Mouse (Mus musculus) embryonic facial prominence, embryonic 14.5 days (tissue): ENCODE measurements around the gene Prap1. TPM values are rescaled to one million over a fixed set of nuclear protein-coding genes. Genes with fewer than 3 reads are reported as not detected.

Experiments
- ATAC-seq: fragments of 200-750 bp; cut with Nextera tagmentation; 2 replicates; pipeline ENCODE4 v1.8.0; 2017; ENCODE audit warnings: low read depth, moderate number of reproducible peaks, moderate TSS enrichment
- DNase-seq: peaks from one replicate; pipeline ENCODE4 v3.0.0-alpha.2; 2015; ENCODE audit warnings: low spot score
- H3K27ac ChIP-seq: fragments of 300-500 bp; sonication (generic); replicated peaks from 2 replicates; pipeline ENCODE4 v1.5.1; 2014; ENCODE audit warnings: low read depth, mild to moderate bottlenecking, low read length, moderate library complexity
- H3K27me3 ChIP-seq: fragments of 300-500 bp; sonication (generic); replicated peaks from 2 replicates; pipeline ENCODE4 v1.6.1; 2014; ENCODE audit warnings: low read length; ENCODE audit not compliant: control insufficient read depth, insufficient read depth
- H3K36me3 ChIP-seq: fragments of 300-500 bp; sonication (generic); 2 replicates; pipeline ENCODE4 v1.6.1; 2014; ENCODE audit warnings: low read length, mixed read lengths; ENCODE audit not compliant: control insufficient read depth, insufficient read depth
- H3K4me1 ChIP-seq: fragments of 300-500 bp; sonication (generic); 2 replicates; pipeline ENCODE4 v1.6.1; 2014; ENCODE audit warnings: antibody characterized with exemption, low read length; ENCODE audit not compliant: control insufficient read depth, insufficient read depth
- H3K4me2 ChIP-seq: fragments of 300-500 bp; sonication (generic); 2 replicates; pipeline ENCODE4 v1.6.1; 2014; ENCODE audit warnings: low read depth, mild to moderate bottlenecking, low read length, moderate library complexity, mixed read lengths
- H3K4me3 ChIP-seq: fragments of 300-500 bp; sonication (generic); 2 replicates; pipeline ENCODE4 v1.5.1; 2014; ENCODE audit warnings: low read depth, mild to moderate bottlenecking, low read length
- H3K9ac ChIP-seq: fragments of 300-500 bp; sonication (generic); 2 replicates; pipeline ENCODE4 v1.6.1; 2014; ENCODE audit warnings: low read depth, mild to moderate bottlenecking, low read length, moderate library complexity, mixed read lengths
- H3K9me3 ChIP-seq: fragments of 300-500 bp; sonication (generic); 2 replicates; pipeline ENCODE4 v1.6.1; 2016; ENCODE audit warnings: low read length; ENCODE audit not compliant: control insufficient read depth
- WGBS: fragments of 180-500 bp; shearing (Covaris S2); extraction: QIAGEN DNeasy Blood & Tissue Kit; methylation state at CpG from one replicate; pipeline ENCODE4 v1.1.7; 2014; 5-methylcytosine and 5-hydroxymethylcytosine counted together
- polyA plus RNA-seq: library from polyadenylated mRNA; unstranded; fragments of >200 nt; fragmentation: Nextera tagmentation; extraction: Ambion mirVana; gene quantifications from 2 replicates; pipeline ENCODE4 v1.2.1, GENCODE M21; 2014

Gene Prap1
- polyA plus RNA-seq, 1 experiment from 2014 or later: 0.60 TPM

GRCm38 (mm10) chr7:140078711-140079110, 14.5 kb upstream of the Prap1 start:
- no peak overlapping the region for H3K27ac ChIP-seq
- no peak for ATAC-seq
- no peak overlapping the region for H3K4me3 ChIP-seq
- no peak overlapping the region for H3K4me2 ChIP-seq
- H3K36me3 ChIP-seq: no peaks in the 10 kb centered on the region
- H3K27me3 ChIP-seq: peaks cover 44% of the 10 kb centered on the region
- H3K9me3 ChIP-seq: no peaks in the 10 kb centered on the region
- H3K4me1 ChIP-seq: peaks cover 11% of the 10 kb centered on the region
- DNase-seq: peak; percentile 80
- no peak overlapping the region for H3K9ac ChIP-seq
- WGBS: 5% methylated on average over 5 of the region's 5 CpGs

- peaks cover 11% of the 10 kb centered on the region for H3K4me1 ChIP-seq
- H3K4me2 ChIP-seq: peak overlapping the region; percentile 47
- ATAC-seq (peak; percentile 77), DNase-seq (peak; percentile 90)
- WGBS: 4% methylated on average over 24 of the region's 24 CpGs
- peak overlapping the region; percentile 22 for H3K4me3 ChIP-seq
- H3K9me3 ChIP-seq: no peaks in the 10 kb centered on the region
- no peak overlapping the region for H3K27ac ChIP-seq
- no peaks in the 10 kb centered on the region for H3K36me3 ChIP-seq
- H3K9ac ChIP-seq: peak overlapping the region; percentile 49
- peaks cover 44% of the 10 kb centered on the region for H3K27me3 ChIP-seq
These were observed 12.6 kb upstream of the Prap1 start for GRCm38 (mm10) chr7:140080503-140081156.

GRCm38 (mm10) chr7:140081408-140082241, 11.6 kb upstream of the Prap1 start:
- no peak for DNase-seq
- peak overlapping the region; percentile 22 for H3K4me3 ChIP-seq

GRCm38 (mm10) chr7:140082242-140082678, 10.9 kb upstream of the Prap1 start, which contains the start of gene Caly:
TSS of gene Caly (minus strand) at chr7:140082548.
- H3K9ac ChIP-seq: no peak within 1 kb of the TSS
- 6% methylated on average over 17 of the region's 18 CpGs for WGBS
- H3K36me3 ChIP-seq: no peaks in the 10 kb centered on the region
- no peaks in the 10 kb centered on the region for H3K9me3 ChIP-seq
- peak within 1 kb of the TSS; percentile 22 for H3K4me3 ChIP-seq
- peak within 1 kb of the TSS; percentile 3; the same call in 1 of the 2 replicates for H3K4me2 ChIP-seq
- no peak within 1 kb of the TSS for H3K27ac ChIP-seq
- DNase-seq: peak; percentile 75
- H3K4me1 ChIP-seq: peaks cover 11% of the 10 kb centered on the region
- H3K27me3 ChIP-seq: peaks cover 44% of the 10 kb centered on the region
- ATAC-seq: peak; percentile 87

More at GRCm38 (mm10) chr7:140081408-140082241, 11.6 kb upstream of the Prap1 start:
- H3K9ac ChIP-seq: no peak overlapping the region
- WGBS: 15% methylated on average over 20 of the region's 20 CpGs
- H3K9me3 ChIP-seq: no peaks in the 10 kb centered on the region
- H3K36me3 ChIP-seq: no peaks in the 10 kb centered on the region
- no peak overlapping the region for H3K27ac ChIP-seq
- H3K4me1 ChIP-seq: peaks cover 11% of the 10 kb centered on the region
- no peak for ATAC-seq
- H3K27me3 ChIP-seq: peaks cover 44% of the 10 kb centered on the region
- H3K4me2 ChIP-seq: peak overlapping the region; percentile 47

GRCm38 (mm10) chr7:140090601-140091000, 2.6 kb upstream of the Prap1 start:
- ATAC-seq (no peak), DNase-seq (peak; percentile 66)
- WGBS: 67% methylated on average over 10 of the region's 10 CpGs
- no peak overlapping the region for H3K4me3 ChIP-seq
- no peak overlapping the region for H3K27ac ChIP-seq
- H3K9ac ChIP-seq: no peak overlapping the region
- H3K27me3 ChIP-seq: no peaks in the 10 kb centered on the region
- no peak overlapping the region for H3K4me2 ChIP-seq
- H3K9me3 ChIP-seq: no peaks in the 10 kb centered on the region
- no peaks in the 10 kb centered on the region for H3K36me3 ChIP-seq
- no peaks in the 10 kb centered on the region for H3K4me1 ChIP-seq

- ATAC-seq (no peak), DNase-seq (no peak)
- no peaks in the 10 kb centered on the region for H3K36me3 ChIP-seq
- H3K27me3 ChIP-seq: no peaks in the 10 kb centered on the region
- no peaks in the 10 kb centered on the region for H3K9me3 ChIP-seq
- no peak overlapping the region for H3K9ac ChIP-seq
- WGBS: 57% methylated on average over 5 of the region's 5 CpGs
- no peaks in the 10 kb centered on the region for H3K4me1 ChIP-seq
- no peak overlapping the region for H3K27ac ChIP-seq
- no peak overlapping the region for H3K4me3 ChIP-seq
- H3K4me2 ChIP-seq: no peak overlapping the region
These were observed 1.8 kb downstream of the Prap1 start for GRCm38 (mm10) chr7:140094954-140095353.

- H3K27me3 ChIP-seq: no peaks in the 10 kb centered on the region
- WGBS: 38% methylated on average over 1 of the region's 1 CpGs
- no peak overlapping the region for H3K27ac ChIP-seq
- H3K36me3 ChIP-seq: no peaks in the 10 kb centered on the region
- ATAC-seq (no peak), DNase-seq (no peak)
- no peak overlapping the region for H3K4me2 ChIP-seq
- H3K9ac ChIP-seq: no peak overlapping the region
- no peaks in the 10 kb centered on the region for H3K4me1 ChIP-seq
- H3K4me3 ChIP-seq: no peak overlapping the region
- no peaks in the 10 kb centered on the region for H3K9me3 ChIP-seq
These were observed 2.4 kb downstream of the Prap1 start for GRCm38 (mm10) chr7:140095556-140095955.

- DNase-seq (no peak), ATAC-seq (no peak)
- H3K27me3 ChIP-seq: no peaks in the 10 kb centered on the region
- no peak overlapping the region for H3K4me3 ChIP-seq
- no peaks in the 10 kb centered on the region for H3K9me3 ChIP-seq
- H3K36me3 ChIP-seq: no peaks in the 10 kb centered on the region
- H3K4me2 ChIP-seq: no peak overlapping the region
- H3K9ac ChIP-seq: no peak overlapping the region
- H3K27ac ChIP-seq: no peak overlapping the region
- no peaks in the 10 kb centered on the region for H3K4me1 ChIP-seq
These were observed 2.9 kb downstream of the Prap1 start for GRCm38 (mm10) chr7:140096055-140096454.
